Mouse (Mus musculus) CD4-positive helper T cell, adult 2 months (primary cell): ENCODE data around the gene Plcd1.

Source experiments
- DNase-seq: peaks from one replicate; pipeline ENCODE4 v3.0.0-alpha.2; 2012; ENCODE audit warnings: low read depth, missing footprints, low spot score

Plcd1 gene

DNA sequence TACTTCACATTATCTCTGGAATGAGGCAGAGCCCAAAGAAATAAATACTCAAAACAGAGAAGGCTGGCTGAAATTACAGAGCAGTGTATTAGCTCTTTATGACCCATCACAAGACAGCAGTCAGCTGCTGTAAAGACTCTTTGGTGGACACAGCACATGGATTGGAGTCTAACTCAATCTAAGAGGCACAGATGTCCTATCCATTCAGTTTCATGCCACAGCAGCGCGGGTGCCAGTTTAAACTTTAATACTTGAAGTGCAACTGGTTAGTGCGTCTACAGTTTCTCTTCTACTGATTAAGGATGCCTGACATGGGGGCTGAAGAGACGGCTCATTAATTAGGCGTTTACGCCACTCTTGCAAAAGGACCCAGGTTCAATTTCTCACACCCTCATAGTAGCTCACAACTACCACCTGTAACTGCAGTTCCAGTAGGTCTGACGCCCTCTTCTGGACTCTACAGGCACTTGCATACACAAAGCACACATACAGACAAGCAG lies 67.4 kb downstream of the Plcd1 start:
- DNase-seq = no peak

DNA sequence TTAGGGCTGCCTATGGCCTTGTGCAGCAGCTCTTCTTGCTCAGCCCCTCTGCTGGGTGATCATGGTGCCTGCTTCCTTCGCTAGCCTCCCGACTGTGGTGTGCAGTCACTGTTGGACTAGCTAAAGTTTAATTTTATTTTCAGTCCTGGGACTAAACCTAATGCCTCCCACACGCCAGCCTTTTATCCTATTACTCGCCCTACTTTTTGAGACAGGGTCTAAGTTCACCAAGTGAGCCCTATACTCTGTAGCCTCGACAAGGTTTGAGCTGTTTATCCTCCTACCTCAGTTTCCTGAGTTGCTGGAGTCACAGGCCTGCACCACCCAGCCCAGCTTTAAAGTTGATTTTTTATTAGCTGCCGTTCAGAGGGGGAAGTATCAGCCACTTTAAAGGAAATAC lies 68.0 kb downstream of the Plcd1 start:
- DNase-seq = no peak

GRCm38 (mm10) chr9:119021731-119022130 lies 71.6 kb downstream of the Plcd1 start:
- no peak for DNase-seq
